Mouse (Mus musculus) urinary bladder, adult 18-20 months (tissue): ENCODE measurements around the gene Cfap157.

Source experiments
- DNase-seq, 2 experiments: peaks; one replicate each; pipeline ENCODE4 v3.0.0; 2022; ENCODE audit warnings: low spot score in 2 of 2, mixed read lengths in 2 of 2

Gene Cfap157

GRCm38 (mm10) chr2:32781710-32782109 lies 2.5 kb downstream of the Cfap157 start:
- DNase-seq: no peak

GRCm38 (mm10) chr2:32779714-32780113 lies 4.5 kb downstream of the Cfap157 start:
- no peak for DNase-seq

GRCm38 (mm10) chr2:32779131-32779530 lies 5.1 kb downstream of the Cfap157 start:
- peak; percentile 43 to 45 for DNase-seq

- DNase-seq: no peak
Measured at GRCm38 (mm10) chr2:32778081-32778480, 6.1 kb downstream of the Cfap157 start.

- DNase-seq: no peak
Measured at GRCm38 (mm10) chr2:32776192-32776591, 8.0 kb downstream of the Cfap157 start.

DNA sequence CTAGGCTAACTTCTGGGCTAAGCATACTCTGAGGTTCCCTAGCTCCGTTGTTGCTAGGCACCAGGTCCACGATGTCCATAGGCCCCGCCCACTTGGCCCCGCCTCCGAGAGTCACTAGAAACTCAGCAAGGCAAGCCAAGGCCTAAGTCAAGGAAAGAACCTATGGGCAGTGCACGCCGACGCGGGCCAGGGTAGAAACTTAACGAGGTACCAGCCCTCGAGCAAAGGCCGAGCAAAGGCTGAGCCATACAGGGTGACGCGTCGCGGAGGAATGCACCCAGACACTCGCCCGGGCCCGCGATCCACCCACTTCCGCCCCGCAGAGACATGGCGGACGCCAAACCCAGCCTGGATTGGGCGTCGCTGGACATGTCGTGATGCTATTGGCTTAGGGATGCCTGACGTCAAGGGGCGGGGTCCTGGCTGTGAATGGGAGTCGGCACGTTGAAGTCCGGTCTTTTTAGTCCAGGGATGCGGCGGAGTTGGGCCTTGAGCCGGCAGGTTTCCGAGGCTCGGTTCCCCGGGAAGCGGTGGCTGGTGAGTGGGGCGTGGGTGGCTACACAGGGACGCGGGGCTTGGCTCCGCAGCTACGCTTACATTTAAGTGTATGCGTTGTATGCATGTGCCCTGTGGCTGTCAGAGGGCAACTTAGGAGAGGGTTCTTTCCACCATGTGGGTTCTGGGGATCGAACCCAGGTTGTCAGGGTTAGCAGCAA lies 8.7 kb downstream of the Cfap157 start, which contains the start of the genes Ttc16 and Ptrh1:
Ttc16 (minus strand) TSS at position 275 of the 716 bp plus-strand sequence.
Ptrh1 (plus strand) TSS at position 428 of the 716 bp plus-strand sequence.
- DNase-seq: peak; percentile 98 to 99

- DNase-seq: no peak
Measured at GRCm38 (mm10) chr2:32772626-32773279, 11.5 kb downstream of the Cfap157 start.

- no peak for DNase-seq
Measured at GRCm38 (mm10) chr2:32771886-32772285, 12.3 kb downstream of the Cfap157 start.

DNA sequence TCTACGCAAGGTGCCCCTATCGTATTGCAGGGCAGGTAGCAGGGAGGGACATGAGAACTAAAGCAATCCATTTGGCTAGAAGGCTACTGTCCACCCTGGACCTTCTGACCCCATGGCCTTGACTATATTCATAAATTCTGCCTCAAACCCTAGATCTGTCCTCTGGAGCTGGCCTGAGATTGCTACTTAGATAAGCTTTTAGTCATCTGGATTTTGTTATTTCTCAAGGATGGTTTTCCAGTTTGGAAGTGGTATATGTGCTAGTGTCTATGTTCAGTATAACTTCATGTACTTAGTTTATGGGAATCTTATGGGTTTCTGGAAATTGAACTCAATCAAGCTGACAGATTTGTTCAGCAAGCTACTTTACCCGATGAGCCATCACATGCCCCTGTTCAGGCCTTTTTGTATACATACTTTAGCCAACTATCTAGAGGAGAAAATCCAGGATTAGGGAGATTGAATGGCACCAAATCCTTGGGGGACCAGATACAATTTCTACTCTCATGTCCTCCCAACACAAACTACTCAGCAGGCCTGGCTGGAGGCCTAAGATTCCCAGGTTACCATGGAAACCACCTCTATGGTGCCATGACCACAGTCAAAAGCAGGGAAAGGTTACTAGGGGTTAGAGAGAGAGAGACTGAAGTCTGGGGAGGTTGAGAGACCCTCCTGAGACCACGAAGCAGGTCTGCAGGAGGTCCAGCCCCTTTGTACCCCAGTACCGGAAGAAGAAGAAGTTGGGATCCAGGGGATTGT lies 14.7 kb downstream of the Cfap157 start:
- DNase-seq: no peak

DNA sequence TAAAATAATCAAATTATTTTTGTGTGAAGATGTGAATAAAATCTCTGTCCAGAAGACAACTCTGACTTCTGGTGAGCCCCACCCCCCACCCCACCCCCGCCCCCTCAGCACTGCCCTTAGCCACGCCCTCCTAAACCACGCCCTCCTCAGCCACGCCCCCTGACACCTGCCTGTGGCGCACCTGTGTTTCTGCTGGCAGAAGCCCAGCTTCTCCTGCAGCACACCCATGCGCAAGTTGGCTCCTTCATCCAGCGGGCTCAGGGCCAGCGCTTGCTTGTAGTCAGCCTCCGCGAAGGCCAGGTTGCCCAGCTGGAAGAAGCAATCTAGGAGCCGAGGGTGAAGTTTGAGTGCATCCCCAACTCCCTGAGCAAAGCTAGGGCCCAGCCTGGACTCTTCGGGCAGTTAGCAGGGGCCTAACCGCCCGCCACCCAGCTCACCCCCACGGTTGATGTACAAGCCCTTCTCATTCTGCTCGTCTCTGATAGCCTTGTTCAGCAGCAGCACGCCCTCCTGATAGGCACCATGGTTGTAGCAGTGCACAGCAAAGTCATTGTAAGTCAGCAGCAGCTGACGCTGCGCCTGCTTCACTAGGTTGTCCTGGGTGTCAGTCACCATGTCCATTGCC lies 15.5 kb downstream of the Cfap157 start:
- DNase-seq: no peak

DNA sequence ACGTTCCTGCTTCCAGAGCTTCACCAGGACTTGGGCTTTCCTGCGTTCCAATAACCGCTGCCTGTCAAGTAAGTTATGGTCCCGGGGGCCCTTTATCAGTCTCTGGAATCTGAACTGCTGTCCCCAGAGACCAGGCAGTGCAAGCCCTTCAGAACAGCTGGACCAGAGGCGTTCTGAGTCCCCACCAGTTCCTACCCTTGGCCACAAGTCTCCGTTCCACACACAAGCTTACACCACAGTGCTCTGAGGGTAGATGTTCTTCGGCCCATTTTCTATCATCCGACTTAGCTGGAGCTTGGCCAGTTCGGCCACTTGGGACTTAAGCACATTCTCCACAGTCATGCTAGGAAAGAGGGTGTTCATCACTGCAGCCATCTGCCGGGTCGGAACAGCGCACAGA lies 17.0 kb downstream of the Cfap157 start:
- DNase-seq: no peak

DNA sequence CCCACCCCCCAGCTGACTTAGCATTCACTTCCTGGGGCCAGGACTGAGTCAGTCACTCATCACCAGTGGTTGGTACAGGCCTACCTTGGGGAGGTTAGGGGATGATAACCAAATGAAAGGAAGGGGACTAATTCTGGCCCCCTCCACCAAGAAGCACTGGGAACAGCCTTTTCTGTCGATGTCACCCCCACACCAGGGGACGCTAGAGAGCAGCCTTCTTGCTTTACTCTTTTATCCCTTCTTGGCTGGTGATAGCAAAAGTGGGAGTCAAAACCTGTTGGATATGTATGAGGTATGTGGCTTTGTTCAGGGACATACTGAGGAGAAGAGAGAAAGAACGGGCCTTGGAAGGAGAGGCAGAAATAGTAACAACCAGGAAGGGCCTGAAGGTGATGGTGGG lies 20.9 kb downstream of the Cfap157 start:
- DNase-seq: no peak

- no peak for DNase-seq
Measured at GRCm38 (mm10) chr2:32761859-32762258, 22.4 kb downstream of the Cfap157 start.

GRCm38 (mm10) chr2:32761361-32761760 lies 22.9 kb downstream of the Cfap157 start:
- DNase-seq: no peak

DNA sequence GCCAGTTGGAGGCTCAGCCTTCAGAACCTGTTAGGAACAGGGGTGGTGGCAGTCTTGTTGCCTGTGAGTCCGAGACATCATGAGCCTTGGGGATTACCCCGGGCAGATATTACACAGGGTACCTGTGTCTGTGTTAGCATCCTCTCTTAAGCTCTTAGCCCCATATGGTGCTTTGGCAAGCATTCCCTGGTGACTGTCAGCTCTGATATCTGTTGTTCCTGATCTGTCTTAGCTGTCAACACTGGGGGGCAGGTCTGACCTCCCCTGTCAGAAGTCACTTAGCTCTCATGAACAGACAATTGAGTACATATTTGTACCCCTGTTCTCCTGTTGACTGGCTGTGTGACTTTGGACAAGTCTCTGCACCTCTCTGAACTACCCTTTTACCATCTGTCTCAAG lies 25.2 kb downstream of the Cfap157 start:
- no peak for DNase-seq

DNA sequence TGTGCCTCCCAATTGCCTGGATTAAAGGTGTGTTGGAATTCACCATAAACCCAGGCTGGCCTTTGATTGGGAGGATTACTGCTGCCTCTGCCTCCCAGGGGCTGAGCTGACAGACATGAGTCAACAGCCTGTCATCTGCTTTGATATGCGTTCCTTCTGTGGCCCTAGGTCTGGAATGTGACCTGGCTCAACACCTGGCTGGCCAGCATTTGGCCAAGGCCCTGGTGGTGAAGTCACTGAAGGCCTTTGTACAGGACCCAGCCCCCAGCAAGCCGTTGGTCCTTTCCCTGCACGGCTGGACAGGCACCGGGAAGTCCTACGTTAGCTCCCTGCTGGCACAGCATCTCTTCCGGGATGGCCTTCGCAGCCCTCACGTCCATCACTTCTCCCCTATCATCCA lies 25.7 kb downstream of the Cfap157 start:
- no peak for DNase-seq

GRCm38 (mm10) chr2:32757056-32757845 lies 27.0 kb downstream of the Cfap157 start, which contains the start of gene Tor2a:
Tor2a (plus strand) TSS chr2:32757234.
- DNase-seq: peak; percentile 94 to 96

DNA sequence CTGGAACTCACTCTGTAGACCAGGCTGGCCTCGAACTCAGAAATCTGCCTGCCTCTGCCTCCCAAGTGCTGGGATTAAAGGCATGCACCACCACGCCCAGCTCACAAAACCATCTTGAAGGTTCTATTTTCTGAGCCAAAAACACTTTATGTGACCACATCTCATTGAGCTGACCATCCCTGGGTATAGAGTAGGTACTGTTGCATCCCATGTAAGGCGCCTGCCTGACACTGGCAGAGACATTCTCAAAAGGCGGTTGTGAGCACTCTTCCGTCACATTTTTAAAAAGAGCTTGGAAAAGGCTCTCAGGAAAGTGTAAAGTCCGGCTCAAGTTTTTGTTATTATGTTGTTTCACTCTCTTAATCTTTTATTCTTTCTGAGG lies 27.6 kb downstream of the Cfap157 start:
- DNase-seq: no peak

DNA sequence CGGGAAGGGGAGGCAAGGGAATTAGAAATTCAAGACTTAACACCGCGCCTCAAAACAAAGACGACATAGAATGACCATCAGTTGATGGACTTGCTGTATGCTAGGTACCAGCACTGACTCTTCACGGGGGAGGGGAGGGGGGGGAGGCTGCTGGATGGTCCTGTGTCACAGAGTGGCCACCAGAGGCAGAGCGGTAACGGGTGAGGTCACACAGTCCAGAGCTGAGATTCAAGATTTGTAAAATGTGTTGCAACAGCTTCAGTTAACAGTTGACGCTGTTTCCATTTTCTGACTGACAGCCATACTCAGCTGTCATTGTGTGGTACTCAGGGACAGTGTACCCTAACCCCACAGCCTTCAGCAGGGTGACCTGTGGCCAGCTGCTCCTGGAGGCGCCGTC lies 32.0 kb downstream of the Cfap157 start:
- no peak for DNase-seq

DNA sequence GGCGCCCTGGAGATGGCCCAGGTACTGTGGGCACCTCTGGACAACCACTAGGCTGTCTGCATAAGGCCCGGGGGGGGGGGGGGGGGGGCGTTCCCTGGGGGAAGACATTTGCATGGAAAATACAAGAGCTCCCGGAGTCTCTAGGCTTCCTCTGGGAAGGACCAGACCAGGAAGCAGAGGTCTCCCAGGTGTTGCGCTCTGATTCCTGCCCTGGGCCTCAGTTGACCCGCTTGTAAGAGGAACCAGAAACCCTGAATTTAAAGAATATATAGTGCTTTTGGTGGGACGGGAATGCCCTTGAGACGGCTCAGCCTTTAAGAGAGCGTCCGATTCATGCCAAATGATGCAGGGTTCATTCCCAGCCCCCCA lies 32.6 kb downstream of the Cfap157 start:
- DNase-seq: no peak
